Mouse (Mus musculus): ENCODE results near the gene Tbx3. TPM values are rescaled to one million over a fixed set of nuclear protein-coding genes. Genes with fewer than 3 reads are reported as not detected.

The Tbx3 gene
- polyA plus RNA-seq, 1 experiment from 2014 or later: 16.5 TPM

DNA sequence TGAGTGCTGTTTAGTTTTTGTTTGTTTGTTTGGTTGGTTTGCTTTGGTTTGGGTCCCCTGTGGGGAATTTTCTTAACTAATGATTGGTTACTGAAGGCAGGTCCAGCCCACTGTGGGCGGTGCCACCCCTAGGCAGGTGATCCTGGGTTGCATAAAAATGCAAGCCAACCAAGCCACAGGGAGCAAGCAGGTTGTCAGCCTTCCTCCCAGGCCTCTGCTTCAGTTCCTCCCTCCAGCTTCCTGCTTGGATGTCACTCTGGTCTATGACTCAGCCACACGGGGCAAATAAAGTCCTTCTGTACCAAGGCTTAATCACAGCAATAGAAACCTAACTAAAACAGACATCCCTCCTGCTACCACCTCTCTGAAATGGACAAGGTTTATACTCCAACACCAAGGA, 35.6 kb upstream of the Tbx3 start:
- Histone ChIP-seq H3K9me3 (replicated peaks; ENCODE audit: control insufficient read depth, low read length) (no peaks in the 10 kb centered on the region), H3K36me3 (ENCODE audit: control insufficient read depth, insufficient read depth, low read length) (no peaks in the 10 kb centered on the region), H3K4me1 (ENCODE audit: control insufficient read depth, insufficient read depth, low read length) (no peaks in the 10 kb centered on the region), H3K4me3 (replicated peaks; ENCODE audit: low read length) (no peak overlapping the region), H3K9ac (ENCODE audit: low read length) (no peak overlapping the region), H3K27me3 (ENCODE audit: control insufficient read depth, insufficient read depth, low read length) (no peaks in the 10 kb centered on the region), H3K27ac (ENCODE audit: low read length) (no peak overlapping the region), H3K4me2 (ENCODE audit: low read depth, low read length) (no peak overlapping the region)
- no peak for ATAC-seq (ENCODE audit: insufficient read depth, low FRiP score)
- WGBS: 66% methylated on average over 2 of the region's 2 CpGs

DNA sequence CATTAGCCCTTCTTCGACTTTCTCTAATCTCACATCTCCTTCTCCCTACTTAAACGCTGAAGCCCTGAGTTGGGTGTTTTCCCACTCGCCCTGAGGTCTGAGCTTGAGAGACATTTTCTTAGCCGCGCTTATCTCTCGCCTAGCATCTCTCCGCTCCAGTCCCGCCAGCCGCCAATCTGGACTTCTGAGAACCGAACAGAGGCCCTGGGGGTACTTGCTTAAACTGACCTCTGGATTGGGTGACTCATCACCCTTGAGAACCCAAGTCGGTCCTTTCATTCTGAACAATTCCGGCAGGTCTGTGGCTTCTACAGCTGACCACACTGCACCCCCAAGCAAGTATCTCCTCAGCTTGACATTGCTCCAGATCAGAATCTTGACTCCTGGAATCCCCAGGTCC, 32.2 kb upstream of the Tbx3 start:
- WGBS: 43% methylated on average over 12 of the region's 12 CpGs
- no peak overlapping the region for H3K4me2 ChIP-seq (ENCODE audit: low read depth, low read length)
- H3K36me3 ChIP-seq (ENCODE audit: control insufficient read depth, insufficient read depth, low read length): no peaks in the 10 kb centered on the region
- H3K9ac ChIP-seq (ENCODE audit: low read length): no peak overlapping the region
- H3K27me3 ChIP-seq (ENCODE audit: control insufficient read depth, insufficient read depth, low read length): no peaks in the 10 kb centered on the region
- no peak for ATAC-seq (ENCODE audit: insufficient read depth, low FRiP score)
- no peak overlapping the region for H3K27ac ChIP-seq (ENCODE audit: low read length)
- H3K4me3 ChIP-seq (replicated peaks; ENCODE audit: low read length): no peak overlapping the region
- H3K9me3 ChIP-seq (replicated peaks; ENCODE audit: control insufficient read depth, low read length): no peaks in the 10 kb centered on the region
- no peaks in the 10 kb centered on the region for H3K4me1 ChIP-seq (ENCODE audit: control insufficient read depth, insufficient read depth, low read length)

DNA sequence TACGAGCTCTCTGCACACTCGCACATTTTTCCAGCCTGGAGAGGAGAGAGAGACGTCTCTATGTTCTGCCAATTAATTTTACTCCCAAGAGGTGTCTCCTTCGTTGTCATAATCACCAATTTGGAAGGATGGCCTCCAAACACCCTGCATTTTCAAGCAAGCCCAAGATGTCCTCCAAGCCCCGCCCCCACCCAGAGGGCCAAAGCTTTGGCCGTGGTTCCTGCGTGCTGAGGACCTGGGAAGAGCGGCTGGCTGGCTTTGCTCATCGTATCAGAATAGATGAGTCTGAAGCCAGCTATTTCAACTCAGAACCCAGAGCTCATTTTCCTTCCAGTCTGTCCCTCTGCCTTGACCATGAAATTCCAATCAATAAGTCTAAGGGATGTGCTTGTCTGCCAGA, 29.4 kb upstream of the Tbx3 start:
- H3K27ac ChIP-seq (ENCODE audit: low read length): no peak overlapping the region
- no peaks in the 10 kb centered on the region for H3K36me3 ChIP-seq (ENCODE audit: control insufficient read depth, insufficient read depth, low read length)
- H3K9ac ChIP-seq (ENCODE audit: low read length): no peak overlapping the region
- H3K4me1 ChIP-seq (ENCODE audit: control insufficient read depth, insufficient read depth, low read length): peaks cover 7% of the 10 kb centered on the region; the same call in 1 of the 2 replicates
- H3K9me3 ChIP-seq (replicated peaks; ENCODE audit: control insufficient read depth, low read length): no peaks in the 10 kb centered on the region
- WGBS: 62% methylated on average over 9 of the region's 9 CpGs
- ATAC-seq (ENCODE audit: insufficient read depth, low FRiP score): no peak
- no peak overlapping the region for H3K4me2 ChIP-seq (ENCODE audit: low read depth, low read length)
- H3K27me3 ChIP-seq (ENCODE audit: control insufficient read depth, insufficient read depth, low read length): no peaks in the 10 kb centered on the region
- no peak overlapping the region for H3K4me3 ChIP-seq (replicated peaks; ENCODE audit: low read length)

DNA sequence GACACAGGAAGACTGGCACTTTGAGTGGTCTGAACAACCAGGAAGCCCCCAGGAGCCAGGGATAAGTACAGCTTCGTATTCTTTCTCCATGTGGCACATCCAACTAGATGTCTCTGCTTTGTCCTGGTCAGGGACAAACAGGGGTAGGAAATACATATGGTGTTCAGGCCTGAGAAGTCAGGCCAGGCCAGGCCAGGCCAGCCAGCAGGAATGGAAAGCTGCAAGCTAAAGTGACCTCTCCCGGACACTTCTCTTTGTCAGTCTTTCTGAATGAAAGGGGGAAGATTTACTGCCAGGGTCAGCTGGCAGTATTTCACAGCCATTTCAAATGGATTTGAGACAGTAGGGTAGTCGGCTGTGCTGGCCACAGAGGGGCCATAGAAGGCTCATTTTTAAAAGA, 28.8 kb upstream of the Tbx3 start:
- H3K9ac ChIP-seq (ENCODE audit: low read length): no peak overlapping the region
- H3K9me3 ChIP-seq (replicated peaks; ENCODE audit: control insufficient read depth, low read length): no peaks in the 10 kb centered on the region
- peaks cover 7% of the 10 kb centered on the region; the same call in 1 of the 2 replicates for H3K4me1 ChIP-seq (ENCODE audit: control insufficient read depth, insufficient read depth, low read length)
- H3K4me3 ChIP-seq (replicated peaks; ENCODE audit: low read length): no peak overlapping the region
- WGBS: 30% methylated on average over 3 of the region's 3 CpGs
- no peaks in the 10 kb centered on the region for H3K27me3 ChIP-seq (ENCODE audit: control insufficient read depth, insufficient read depth, low read length)
- H3K27ac ChIP-seq (ENCODE audit: low read length): no peak overlapping the region
- H3K4me2 ChIP-seq (ENCODE audit: low read depth, low read length): no peak overlapping the region
- no peak for ATAC-seq (ENCODE audit: insufficient read depth, low FRiP score)
- no peaks in the 10 kb centered on the region for H3K36me3 ChIP-seq (ENCODE audit: control insufficient read depth, insufficient read depth, low read length)

DNA sequence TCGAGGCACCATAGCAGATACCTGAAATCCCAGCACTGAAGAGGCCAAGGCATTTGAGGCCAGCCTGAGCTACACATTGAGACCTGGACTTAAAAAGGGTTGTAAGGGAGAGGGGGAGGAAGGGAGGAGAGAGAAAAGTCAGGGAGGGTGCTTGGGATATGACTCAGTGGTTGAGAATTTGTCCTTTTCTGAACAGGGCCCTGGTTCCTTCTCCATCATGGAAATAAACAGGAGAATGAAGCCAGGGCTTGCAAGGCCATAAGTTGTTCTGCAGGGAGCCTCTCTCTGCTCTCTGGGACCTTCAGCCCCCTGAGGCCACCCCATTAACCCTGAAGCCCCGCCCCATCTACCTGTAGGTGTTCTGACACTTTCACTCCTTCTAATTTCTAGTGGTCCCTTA, 23.5 kb upstream of the Tbx3 start:
- no peak for ATAC-seq (ENCODE audit: insufficient read depth, low FRiP score)
- H3K36me3 ChIP-seq (ENCODE audit: control insufficient read depth, insufficient read depth, low read length): no peaks in the 10 kb centered on the region
- peaks cover 10% of the 10 kb centered on the region; the same call in 1 of the 2 replicates for H3K4me1 ChIP-seq (ENCODE audit: control insufficient read depth, insufficient read depth, low read length)
- H3K9ac ChIP-seq (ENCODE audit: low read length): no peak overlapping the region
- peaks cover 3% of the 10 kb centered on the region for H3K27me3 ChIP-seq (ENCODE audit: control insufficient read depth, insufficient read depth, low read length)
- H3K27ac ChIP-seq (ENCODE audit: low read length): no peak overlapping the region
- 55% methylated on average over 2 of the region's 2 CpGs for WGBS
- H3K9me3 ChIP-seq (replicated peaks; ENCODE audit: control insufficient read depth, low read length): no peaks in the 10 kb centered on the region
- no peak overlapping the region for H3K4me3 ChIP-seq (replicated peaks; ENCODE audit: low read length)
- H3K4me2 ChIP-seq (ENCODE audit: low read depth, low read length): no peak overlapping the region

DNA sequence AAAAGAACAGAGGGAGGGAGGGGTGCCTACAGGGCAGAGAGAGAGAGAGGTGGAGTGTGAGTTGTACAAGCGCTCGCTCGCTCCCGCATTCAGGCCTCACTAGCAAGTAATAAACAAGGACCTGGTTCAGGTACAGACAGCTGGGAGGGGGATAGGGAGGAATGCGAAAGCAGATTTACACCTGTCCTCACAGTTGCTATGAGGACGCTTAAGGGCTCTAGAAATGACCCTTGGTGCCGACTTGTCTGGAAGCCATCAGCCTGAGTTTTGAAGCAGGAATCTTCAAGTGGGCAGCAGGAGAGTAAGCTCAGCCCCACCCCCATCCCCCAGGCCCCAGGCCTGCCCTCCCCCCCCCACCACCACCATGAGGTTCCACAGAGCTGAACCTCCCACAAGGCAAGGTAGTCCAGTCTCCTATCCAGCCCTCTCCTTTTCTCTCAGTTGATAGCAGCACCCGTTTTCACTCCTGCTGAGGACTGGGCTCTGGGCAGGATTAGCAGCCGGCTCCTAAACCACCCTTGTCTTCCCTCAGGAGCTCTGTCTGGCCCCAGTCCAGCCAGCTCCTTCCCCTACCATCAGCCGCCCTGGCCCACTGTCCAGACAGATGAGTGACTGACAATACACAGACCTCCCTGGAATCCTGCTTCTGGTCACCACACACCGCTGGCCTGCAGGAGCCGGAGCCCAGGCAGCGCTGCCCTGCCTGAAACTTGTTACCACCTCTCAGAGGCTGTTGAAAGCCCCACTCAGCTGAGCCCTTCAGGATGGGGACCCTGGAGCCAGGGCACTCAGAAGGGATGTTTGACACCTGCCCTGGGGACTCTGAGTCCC, 19.1 kb upstream of the Tbx3 start:
- ATAC-seq (ENCODE audit: insufficient read depth, low FRiP score): no peak; the same call in 1 of the 2 replicates
- no peak overlapping the region for H3K4me3 ChIP-seq (replicated peaks; ENCODE audit: low read length)
- peaks cover 3% of the 10 kb centered on the region; the same call in 1 of the 2 replicates for H3K4me1 ChIP-seq (ENCODE audit: control insufficient read depth, insufficient read depth, low read length)
- WGBS: 28% methylated on average over 13 of the region's 13 CpGs
- no peak overlapping the region for H3K27ac ChIP-seq (ENCODE audit: low read length)
- no peak overlapping the region for H3K4me2 ChIP-seq (ENCODE audit: low read depth, low read length)
- H3K27me3 ChIP-seq (ENCODE audit: control insufficient read depth, insufficient read depth, low read length): peaks cover 29% of the 10 kb centered on the region
- H3K9me3 ChIP-seq (replicated peaks; ENCODE audit: control insufficient read depth, low read length): no peaks in the 10 kb centered on the region
- peak overlapping the region; percentile 35; the same call in 1 of the 2 replicates for H3K9ac ChIP-seq (ENCODE audit: low read length)
- H3K36me3 ChIP-seq (ENCODE audit: control insufficient read depth, insufficient read depth, low read length): no peaks in the 10 kb centered on the region

DNA sequence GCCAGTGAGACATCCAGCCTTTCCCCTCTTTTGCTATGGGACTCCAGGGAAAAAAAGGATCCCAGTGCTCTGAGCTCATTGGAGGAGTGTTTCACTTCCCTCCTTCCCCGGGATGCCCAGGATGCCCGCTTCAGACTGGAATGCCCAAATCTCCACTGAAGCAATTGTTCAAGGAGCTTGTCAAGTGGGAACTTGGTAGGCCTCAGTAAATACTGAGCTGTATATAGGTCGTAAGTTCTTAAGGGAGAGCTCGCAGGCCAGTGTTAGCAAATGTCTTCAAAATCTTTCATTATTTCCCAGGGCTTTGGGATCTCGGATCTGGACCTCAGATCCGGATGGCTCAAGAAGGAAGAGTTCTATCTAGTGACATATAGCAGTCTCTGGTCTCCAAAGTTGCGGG, 14.1 kb upstream of the Tbx3 start:
- WGBS: 26% methylated on average over 7 of the region's 7 CpGs
- no peak overlapping the region for H3K27ac ChIP-seq (ENCODE audit: low read length)
- H3K4me2 ChIP-seq (ENCODE audit: low read depth, low read length): no peak overlapping the region
- H3K9ac ChIP-seq (ENCODE audit: low read length): no peak overlapping the region
- H3K4me3 ChIP-seq (replicated peaks; ENCODE audit: low read length): no peak overlapping the region
- no peak for ATAC-seq (ENCODE audit: insufficient read depth, low FRiP score)
- peaks cover 76% of the 10 kb centered on the region for H3K27me3 ChIP-seq (ENCODE audit: control insufficient read depth, insufficient read depth, low read length)
- no peaks in the 10 kb centered on the region for H3K36me3 ChIP-seq (ENCODE audit: control insufficient read depth, insufficient read depth, low read length)
- H3K4me1 ChIP-seq (ENCODE audit: control insufficient read depth, insufficient read depth, low read length): 0 out of 2 replicates have a peak, but pooled peaks cover under 1% of the 10 kb centered on the region
- no peaks in the 10 kb centered on the region for H3K9me3 ChIP-seq (replicated peaks; ENCODE audit: control insufficient read depth, low read length)

DNA sequence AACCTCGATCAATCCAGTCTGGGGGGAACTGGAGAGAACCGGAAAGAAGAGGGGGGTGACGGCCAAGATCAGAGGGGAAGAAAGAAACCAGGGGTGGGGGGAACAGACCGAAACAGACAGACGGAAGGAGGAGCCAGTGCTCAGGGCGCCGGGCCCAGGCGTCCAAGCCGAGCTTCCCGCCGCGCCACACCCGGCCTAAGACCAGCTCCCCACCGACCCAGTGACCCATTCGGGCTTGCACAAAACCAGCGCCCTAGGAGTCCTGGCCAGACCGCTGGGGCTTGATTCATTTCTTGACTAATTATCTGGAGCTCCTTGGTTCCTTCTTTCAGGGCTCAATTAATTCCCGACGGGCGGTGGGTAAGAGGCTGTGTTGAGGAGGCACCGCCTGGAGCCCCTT, 13.6 kb upstream of the Tbx3 start:
- no peak for ATAC-seq (ENCODE audit: insufficient read depth, low FRiP score)
- H3K4me3 ChIP-seq (replicated peaks; ENCODE audit: low read length): no peak overlapping the region
- H3K27ac ChIP-seq (ENCODE audit: low read length): no peak overlapping the region
- H3K9me3 ChIP-seq (replicated peaks; ENCODE audit: control insufficient read depth, low read length): no peaks in the 10 kb centered on the region
- no peak overlapping the region for H3K4me2 ChIP-seq (ENCODE audit: low read depth, low read length)
- H3K36me3 ChIP-seq (ENCODE audit: control insufficient read depth, insufficient read depth, low read length): no peaks in the 10 kb centered on the region
- 8% methylated on average over 21 of the region's 21 CpGs for WGBS
- peaks cover 79% of the 10 kb centered on the region for H3K27me3 ChIP-seq (ENCODE audit: control insufficient read depth, insufficient read depth, low read length)
- H3K4me1 ChIP-seq (ENCODE audit: control insufficient read depth, insufficient read depth, low read length): no peaks in the 10 kb centered on the region
- no peak overlapping the region for H3K9ac ChIP-seq (ENCODE audit: low read length)

DNA sequence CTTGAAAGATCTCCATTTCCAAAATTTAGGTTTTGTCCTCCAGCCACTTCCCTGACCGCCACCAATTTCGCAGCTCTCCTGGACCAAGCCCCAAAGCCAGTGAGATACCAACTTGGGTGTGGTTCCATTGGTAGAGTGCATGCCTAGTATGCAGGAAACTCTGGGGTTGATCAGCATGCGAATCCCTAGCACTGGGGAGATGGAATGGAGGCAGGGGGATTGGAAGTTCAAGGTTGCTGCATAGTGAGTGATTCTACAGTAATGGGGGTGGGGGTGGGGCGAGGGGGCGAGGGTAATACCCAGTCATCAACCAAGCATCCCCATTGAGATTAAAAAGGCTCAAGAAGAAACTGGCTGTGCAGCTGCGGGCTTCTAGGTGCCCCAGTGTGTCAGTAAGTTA, 13.1 kb upstream of the Tbx3 start:
- ATAC-seq (ENCODE audit: insufficient read depth, low FRiP score): no peak
- Histone ChIP-seq H3K9me3 (replicated peaks; ENCODE audit: control insufficient read depth, low read length) (no peaks in the 10 kb centered on the region), H3K4me3 (replicated peaks; ENCODE audit: low read length) (no peak overlapping the region), H3K4me2 (ENCODE audit: low read depth, low read length) (no peak overlapping the region), H3K27me3 (ENCODE audit: control insufficient read depth, insufficient read depth, low read length) (peaks cover 83% of the 10 kb centered on the region), H3K27ac (ENCODE audit: low read length) (no peak overlapping the region), H3K36me3 (ENCODE audit: control insufficient read depth, insufficient read depth, low read length) (no peaks in the 10 kb centered on the region), H3K9ac (ENCODE audit: low read length) (no peak overlapping the region), H3K4me1 (ENCODE audit: control insufficient read depth, insufficient read depth, low read length) (no peaks in the 10 kb centered on the region)
- WGBS: 12% methylated on average over 6 of the region's 6 CpGs

All from stomach, embryonic 16.5 days (tissue).